Mouse (Mus musculus): Measurements from ENCODE around the gene Snx11. TPM values are rescaled to one million over a fixed set of nuclear protein-coding genes. Genes with fewer than 3 reads are reported as not detected.

The Snx11 gene
- polyA plus RNA-seq, 1 experiment from 2014 or later, result 22.2 TPM

- Histone ChIP-seq H3K36me3 (no peaks in the 10 kb centered on the region), H3K9ac (no peak overlapping the region), H3K4me3 (no peak overlapping the region), H3K4me1 (0 out of 2 replicates have a peak, but pooled peaks cover 3% of the 10 kb centered on the region), H3K27ac (no peak overlapping the region), H3K9me3 (no peaks in the 10 kb centered on the region), H3K27me3 (peaks cover 16% of the 10 kb centered on the region; the same call in 1 of the 2 replicates), H3K4me2 (replicated peaks) (no peak overlapping the region)
- 81% methylated on average over 2 of the region's 2 CpGs for WGBS
- no peak for ATAC-seq (ENCODE audit: low FRiP score, low read depth)
Measured at GRCm38 (mm10) chr11:96728577-96728976, 48.8 kb downstream of the Snx11 start.

GRCm38 (mm10) chr11:96725833-96726232, 51.5 kb downstream of the Snx11 start:
- no peak for ATAC-seq (ENCODE audit: low FRiP score, low read depth)
- H3K9me3 ChIP-seq, result no peaks in the 10 kb centered on the region
- no peak overlapping the region for H3K9ac ChIP-seq
- no peaks in the 10 kb centered on the region for H3K4me1 ChIP-seq
- WGBS, result 45% methylated on average over 1 of the region's 1 CpGs
- peaks cover 14% of the 10 kb centered on the region; the same call in 1 of the 2 replicates for H3K27me3 ChIP-seq
- H3K27ac ChIP-seq, result no peak overlapping the region
- no peaks in the 10 kb centered on the region for H3K36me3 ChIP-seq
- H3K4me2 ChIP-seq (replicated peaks), result no peak overlapping the region
- H3K4me3 ChIP-seq, result no peak overlapping the region

GRCm38 (mm10) chr11:96718609-96719008, 58.8 kb downstream of the Snx11 start:
- Histone ChIP-seq H3K4me2 (replicated peaks) (no peak overlapping the region), H3K4me3 (no peak overlapping the region), H3K9me3 (no peaks in the 10 kb centered on the region), H3K27ac (no peak overlapping the region), H3K9ac (no peak overlapping the region), H3K36me3 (no peaks in the 10 kb centered on the region), H3K27me3 (no peaks in the 10 kb centered on the region), H3K4me1 (peaks cover 3% of the 10 kb centered on the region; the same call in 1 of the 2 replicates)
- 62% methylated on average over 7 of the region's 7 CpGs for WGBS
- no peak for ATAC-seq (ENCODE audit: low FRiP score, low read depth)

Other genes starting within 250 kb of the Snx11 start
- gene Cbx1, start 11.6 kb upstream of the Snx11 start, polyA plus RNA-seq (2015; fragmentation: Nextera tagmentation; extraction: Ambion mirVana), result 158 and 163 TPM in 2 replicates
- gene Nfe2l1, start 52.4 kb upstream of the Snx11 start, polyA plus RNA-seq (2015; fragmentation: Nextera tagmentation; extraction: Ambion mirVana), result 68.6 and 69.3 TPM in 2 replicates
- 140 and 149 TPM in 2 replicates for gene Copz2, start 72.3 kb upstream of the Snx11 start, polyA plus RNA-seq (2015; fragmentation: Nextera tagmentation; extraction: Ambion mirVana)
- 87.0 and 92.3 TPM in 2 replicates for gene Cdk5rap3, start 138.9 kb upstream of the Snx11 start, polyA plus RNA-seq (2015; fragmentation: Nextera tagmentation; extraction: Ambion mirVana)
- gene Prr15l, start 150.5 kb upstream of the Snx11 start, polyA plus RNA-seq (2015; fragmentation: Nextera tagmentation; extraction: Ambion mirVana), result 0.60 and 0.97 TPM in 2 replicates
- 21.2 and 25.0 TPM in 2 replicates for gene Pnpo, start 166.4 kb upstream of the Snx11 start, polyA plus RNA-seq (2015; fragmentation: Nextera tagmentation; extraction: Ambion mirVana)
- gene Sp2, start 205.4 kb upstream of the Snx11 start, polyA plus RNA-seq (2015; fragmentation: Nextera tagmentation; extraction: Ambion mirVana), result 16.9 and 18.7 TPM in 2 replicates
- gene Sp6, start 235.8 kb upstream of the Snx11 start, polyA plus RNA-seq (2015; fragmentation: Nextera tagmentation; extraction: Ambion mirVana), result 3.6 and 4.3 TPM in 2 replicates

Measured in limb, embryonic 13.5 days (tissue).